Mouse (Mus musculus): ENCODE results near the gene Nudt8. TPM values are rescaled to one million over a fixed set of nuclear protein-coding genes. Genes with fewer than 3 reads are reported as not detected.
"Not testable (repeated sequence)": the region's sequence is repeated elsewhere in the genome, so short reads cannot be mapped to it uniquely, and the experiment has no call there.

The Nudt8 gene
- total and polyA plus RNA-seq, 3 experiments, result 24.7 to 40.2 (median 36.3) TPM

- Histone ChIP-seq H3K4me2 (ENCODE audit: insufficient read depth, low read depth, poor library complexity, severe bottlenecking) (no peak overlapping the region), H3K9ac (ENCODE audit: insufficient read depth, low read depth) (no peak overlapping the region), H3K27ac (ENCODE audit: insufficient read depth, low read depth) (no peak overlapping the region), H3K27me3 (replicated peaks) (no peaks in the 10 kb centered on the region), H3K4me3 (replicated peaks in 1 of 3; ENCODE audit: low read depth in 2 of 3, low read length in 2 of 3, poor library complexity in 1 of 3) (no peak overlapping the region), H3K79me2 (replicated peaks; ENCODE audit: control insufficient read depth, extremely low read depth, insufficient read depth, poor library complexity, severe bottlenecking) (no peaks in the 10 kb centered on the region), H3K36me3 (replicated peaks in 1 of 2; ENCODE audit: control insufficient read depth in 1 of 2, insufficient read depth in 1 of 2, low read length in 1 of 2) (no peaks in the 10 kb centered on the region), H3K4me1 (ENCODE audit: control insufficient read depth in 1 of 2, insufficient read depth in 2 of 2) (peaks cover 2 to 17% of the 10 kb centered on the region in 2 experiments; a peak in 3 of 4 replicates), H3K9me3 (replicated peaks; ENCODE audit: low read length) (no peaks in the 10 kb centered on the region)
- TF ChIP-seq CHD2 (IDR thresholded peaks at IDR 0.05; ENCODE audit: low read length) (no peak), USF1 (IDR thresholded peaks at IDR 0.05; ENCODE audit: low read depth, low read length) (no peak), MYC (IDR thresholded peaks at IDR 0.05; ENCODE audit: low read depth, low read length) (no peak), BHLHE40 (IDR thresholded peaks at IDR 0.05; ENCODE audit: low read depth, low read length) (no peak), JUND (conservative IDR thresholded peaks at IDR 0.05; ENCODE audit: low read depth, low read length) (no peak), SMC3 (IDR thresholded peaks at IDR 0.05; ENCODE audit: low read depth, low read length) (no peak), E2F4 (IDR thresholded peaks at IDR 0.05; ENCODE audit: insufficient replicate concordance, low read depth, low read length) (no peak), ZKSCAN1 (IDR thresholded peaks at IDR 0.05; ENCODE audit: borderline replicate concordance, low read depth, low read length) (no peak), ELF1 (IDR thresholded peaks at IDR 0.05; ENCODE audit: low read depth, low read length) (no peak), JUN (IDR thresholded peaks at IDR 0.05; ENCODE audit: insufficient read depth, low read depth, low read length) (no peak), PAX5 (IDR thresholded peaks at IDR 0.05; ENCODE audit: low read length) (no peak), RAD21 (IDR thresholded peaks at IDR 0.05; ENCODE audit: low read depth, low read length) (no peak), TCF12 (IDR thresholded peaks at IDR 0.05; ENCODE audit: low read depth, low read length) (no peak), SIN3A (IDR thresholded peaks at IDR 0.05; ENCODE audit: low read length) (no peak), EP300 (IDR thresholded peaks at IDR 0.05; ENCODE audit: low read length) (no peak), IRF4 (IDR thresholded peaks at IDR 0.05; ENCODE audit: low read depth, low read length) (no peak)
- in situ Hi-C loops (cut with MboI; ENCODE audit: low pct_ligation_motif_present, low pct_unique_long_range_greater_than_20kb, low sequenced_read_pairs), result no loop called here
- no peak for DNase-seq (ENCODE audit: extremely low read depth)
- dilution Hi-C loops (cut with MboI; ENCODE audit: extremely low pct_ligation_motif_present, extremely low pct_unique_long_range_greater_than_20kb, low sequenced_read_pairs), result no loop called here
These were observed 40.2 kb upstream of the Nudt8 start for GRCm38 (mm10) chr19:3960211-3960610.

GRCm38 (mm10) chr19:3961805-3962204, 38.6 kb upstream of the Nudt8 start:
- H3K27me3 ChIP-seq (replicated peaks); H3K9me3 ChIP-seq (replicated peaks; ENCODE audit: low read length); H3K4me2 ChIP-seq (ENCODE audit: insufficient read depth, low read depth, poor library complexity, severe bottlenecking); H3K9ac ChIP-seq (ENCODE audit: insufficient read depth, low read depth); DNase-seq (ENCODE audit: extremely low read depth); H3K79me2 ChIP-seq (replicated peaks; ENCODE audit: control insufficient read depth, extremely low read depth, insufficient read depth, poor library complexity, severe bottlenecking); H3K36me3 ChIP-seq (replicated peaks in 1 of 2; ENCODE audit: control insufficient read depth in 1 of 2, insufficient read depth in 1 of 2, low read length in 1 of 2); H3K4me3 ChIP-seq (replicated peaks in 1 of 3; ENCODE audit: low read depth in 2 of 3, low read length in 2 of 3, poor library complexity in 1 of 3); in situ Hi-C loops (cut with MboI; ENCODE audit: low pct_ligation_motif_present, low pct_unique_long_range_greater_than_20kb, low sequenced_read_pairs); H3K27ac ChIP-seq (ENCODE audit: insufficient read depth, low read depth); dilution Hi-C loops (cut with MboI; ENCODE audit: extremely low pct_ligation_motif_present, extremely low pct_unique_long_range_greater_than_20kb, low sequenced_read_pairs): not testable (repeated sequence)
- H3K4me1 ChIP-seq (ENCODE audit: control insufficient read depth in 1 of 2, insufficient read depth in 2 of 2), result peaks cover 0 to 17% of the 10 kb centered on the region in 2 experiments; a peak in 3 of 4 replicates

Data from CH12.LX (cell line).